Mouse (Mus musculus): ENCODE measurements around the gene Dtl.

DNA sequence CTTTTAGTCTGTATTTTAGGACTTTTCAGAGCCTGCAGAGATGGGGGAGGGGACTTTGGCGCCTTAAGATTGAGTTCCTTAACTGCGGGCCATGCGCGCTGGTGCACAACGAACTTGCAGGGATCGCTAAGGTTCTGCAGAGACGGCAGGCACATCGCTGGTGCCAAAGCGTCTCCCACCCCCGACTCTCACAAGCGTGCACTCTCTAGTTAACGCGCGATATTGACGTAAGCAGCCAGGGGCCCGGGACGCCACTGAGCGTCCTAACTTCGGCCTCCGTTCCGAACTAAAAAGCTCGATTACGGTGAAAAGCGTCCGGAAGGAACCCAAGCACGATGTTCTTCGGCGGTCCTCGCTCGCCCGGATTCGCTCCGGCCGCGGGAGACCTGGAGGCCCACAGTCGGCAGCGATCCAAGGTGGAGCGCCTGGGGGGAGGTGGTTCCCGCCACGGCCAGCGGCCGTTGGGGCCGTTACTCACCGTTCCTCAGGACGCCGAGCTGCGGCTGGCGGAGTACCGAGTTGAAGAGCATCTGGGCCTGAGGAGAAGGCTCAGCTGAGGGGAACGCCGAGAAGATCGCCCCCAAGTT lies 380 bp downstream of the Dtl start:
- TF ChIP-seq CTCF (IDR thresholded peaks at IDR 0.05; ENCODE audit: borderline replicate concordance, extremely low read depth, insufficient read depth, insufficient read length), result no peak
- no peak for TF ChIP-seq POLR2A (IDR thresholded peaks at IDR 0.05; ENCODE audit: borderline replicate concordance, extremely low read depth, insufficient read depth, insufficient read length, poor library complexity, severe bottlenecking)

All from brain, embryonic 14.5 days (tissue).